Mouse (Mus musculus) testis, adult 2 months (tissue): ENCODE measurements at regions not wholly inside any gene's neighbourhood (a gene's known extent, or its start where the extent isn't known, plus 50 kb on each side); places are given as distances from the start of the nearest gene placed in this dataset.

Experiments
- CTCF ChIP-seq: fragments of 200-500 bp; IDR thresholded peaks from 2 replicates; pipeline ENCODE4 v1.5.1; 2012; ENCODE audit warnings: low read depth, mild to moderate bottlenecking, inconsistent platforms, low read length, moderate library complexity; ENCODE audit not compliant: control insufficient read depth, insufficient read depth, insufficient replicate concordance
- POLR2A ChIP-seq: fragments of 200-500 bp; IDR thresholded peaks from 2 replicates; pipeline ENCODE4 v1.6.1; 2012; ENCODE audit warnings: low read depth, mild to moderate bottlenecking, inconsistent platforms, low read length, moderate library complexity; ENCODE audit not compliant: control insufficient read depth

GRCm38 (mm10) chr10:84285832-84286506 is 154.4 kb downstream of the Nuak1 start:
- TF ChIP-seq CTCF (no peak), POLR2A (no peak)
